Mouse (Mus musculus) thymus, adult 2 months (tissue): ENCODE results near the gene Rimbp3.

Experiments used
- CTCF ChIP-seq: fragments of 200-500 bp; IDR thresholded peaks from 2 replicates; pipeline ENCODE4 v1.5.1; 2012; ENCODE audit warnings: mild to moderate bottlenecking, control low read depth, low read length, moderate library complexity, borderline replicate concordance; ENCODE audit not compliant: control insufficient read depth, poor library complexity, insufficient read depth; ENCODE audit errors: extremely low read depth
- POLR2A ChIP-seq: fragments of 200-500 bp; IDR thresholded peaks from 2 replicates; pipeline ENCODE4 v1.6.1; 2012; ENCODE audit warnings: mild to moderate bottlenecking, low read length, control low read depth, moderate library complexity; ENCODE audit not compliant: control insufficient read depth, poor library complexity, insufficient read depth; ENCODE audit errors: extremely low read depth

DNA sequence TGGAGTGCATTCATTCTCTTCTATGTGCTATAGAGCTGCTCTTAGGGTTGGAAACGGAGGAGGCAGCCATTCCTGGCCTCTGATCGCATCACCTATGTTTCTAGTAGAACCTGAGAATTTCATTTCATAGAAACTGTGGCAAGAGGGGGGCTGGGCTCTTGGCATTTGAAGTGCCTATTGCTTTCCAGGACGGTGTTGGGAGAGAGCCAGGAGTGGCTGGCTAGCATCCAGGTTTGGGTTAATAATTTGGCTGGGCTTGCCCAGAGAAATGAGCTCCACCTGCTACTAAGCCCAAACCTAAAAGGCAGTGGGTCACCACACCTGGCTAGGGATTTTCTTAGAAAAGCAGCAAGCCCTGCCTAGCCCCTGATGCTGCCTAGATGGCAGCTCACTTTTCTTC lies 43.1 kb downstream of the Rimbp3 start:
- TF ChIP-seq CTCF (no peak), POLR2A (no peak)
